Mouse (Mus musculus) forebrain, embryonic 15.5 days (tissue): ENCODE measurements at regions not wholly inside any gene's neighbourhood (a gene's known extent, or its start where the extent isn't known, plus 50 kb on each side); places are given as distances from the start of the nearest gene placed in this dataset.
A peak's percentile ranks its signal among the peaks of the same experiment; 100 is the strongest.

Experiments used
- ATAC-seq: fragments of 200-750 bp; cut with Nextera tagmentation; replicated peaks from 2 replicates; pipeline ENCODE4 v1.8.0; 2017; ENCODE audit warnings: mild to moderate bottlenecking, moderate TSS enrichment, moderate library complexity
- H3K27ac ChIP-seq: fragments of 300-500 bp; sonication (generic); replicated peaks from 2 replicates; pipeline ENCODE4 v1.5.1; 2015; ENCODE audit warnings: mild to moderate bottlenecking, inconsistent platforms
- H3K27me3 ChIP-seq: fragments of 300-500 bp; sonication (generic); 2 replicates; pipeline ENCODE4 v1.6.1; 2015; ENCODE audit warnings: inconsistent platforms
- H3K36me3 ChIP-seq: fragments of 300-500 bp; sonication (generic); 2 replicates; pipeline ENCODE4 v1.6.1; 2015; ENCODE audit warnings: mild to moderate bottlenecking, inconsistent platforms
- H3K4me1 ChIP-seq: fragments of 300-500 bp; sonication (generic); 2 replicates; pipeline ENCODE4 v1.6.1; 2015; ENCODE audit warnings: inconsistent platforms
- H3K4me2 ChIP-seq: fragments of 300-500 bp; sonication (generic); replicated peaks from 2 replicates; pipeline ENCODE4 v1.6.1; 2015; ENCODE audit warnings: mild to moderate bottlenecking, inconsistent platforms
- H3K4me3 ChIP-seq: fragments of 300-500 bp; sonication (generic); 2 replicates; pipeline ENCODE4 v1.5.1; 2015; ENCODE audit warnings: mild to moderate bottlenecking, inconsistent platforms
- H3K9ac ChIP-seq: fragments of 300-500 bp; sonication (generic); replicated peaks from 2 replicates; pipeline ENCODE4 v1.6.1; 2015; ENCODE audit warnings: mild to moderate bottlenecking, inconsistent platforms
- H3K9me3 ChIP-seq: fragments of 300-500 bp; sonication (generic); 2 replicates; pipeline ENCODE4 v1.6.1; 2016; ENCODE audit warnings: inconsistent platforms
- WGBS: fragments of 180-500 bp; shearing (Covaris S2); methylation state at CpG from one replicate; pipeline ENCODE4 v1.1.7; 2015; ENCODE audit warnings: mixed read lengths; 5-methylcytosine and 5-hydroxymethylcytosine counted together

- 80% methylated on average over 13 of the region's 13 CpGs for WGBS
Measured at GRCm38 (mm10) chr19:53441449-53442131, 51.2 kb upstream of the Smndc1 start.

GRCm38 (mm10) chr19:53440327-53441055 is 50.1 kb upstream of the Smndc1 start:
- no peaks in the 10 kb centered on the region for H3K9me3 ChIP-seq
- no peak overlapping the region for H3K4me3 ChIP-seq
- no peak overlapping the region for H3K4me2 ChIP-seq
- H3K27ac ChIP-seq: no peak overlapping the region
- peaks cover 6% of the 10 kb centered on the region; the same call in 1 of the 2 replicates for H3K4me1 ChIP-seq
- ATAC-seq: peak; percentile 30; the same call in 1 of the 2 replicates
- H3K9ac ChIP-seq: no peak overlapping the region
- H3K36me3 ChIP-seq: no peaks in the 10 kb centered on the region
- 40% methylated on average over 10 of the region's 10 CpGs for WGBS
- no peaks in the 10 kb centered on the region for H3K27me3 ChIP-seq

More at GRCm38 (mm10) chr19:53441449-53442131, 51.2 kb upstream of the Smndc1 start:
- no peaks in the 10 kb centered on the region for H3K36me3 ChIP-seq
- no peak overlapping the region for H3K27ac ChIP-seq
- peaks cover 6% of the 10 kb centered on the region; the same call in 1 of the 2 replicates for H3K4me1 ChIP-seq
- no peak overlapping the region for H3K4me2 ChIP-seq
- H3K9me3 ChIP-seq: no peaks in the 10 kb centered on the region
- H3K27me3 ChIP-seq: no peaks in the 10 kb centered on the region
- ATAC-seq: no peak
- H3K9ac ChIP-seq: no peak overlapping the region
- H3K4me3 ChIP-seq: no peak overlapping the region
